In the genomic region with DNA sequence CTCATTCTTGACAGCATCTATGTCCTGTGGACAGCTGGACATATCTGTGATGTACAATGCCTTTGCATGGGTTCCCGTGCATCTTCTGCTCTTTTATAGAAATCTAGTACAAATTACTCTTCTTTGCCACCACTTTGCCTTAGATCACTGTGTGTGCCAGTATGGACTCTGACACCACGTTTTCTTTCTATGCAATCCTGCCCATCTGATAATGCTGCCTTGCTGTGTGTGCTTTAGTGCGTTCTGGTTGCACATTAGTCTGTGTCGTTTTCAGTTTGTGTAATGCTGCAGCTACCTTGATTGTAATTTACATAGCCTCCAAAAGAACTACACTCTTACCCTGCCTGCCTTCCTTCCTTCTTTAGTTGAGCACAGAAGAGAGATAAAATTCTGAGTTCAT, we compare ENCODE assay signal across 47 mouse cellular contexts. TPM values are rescaled to one million over a fixed set of nuclear protein-coding genes. Genes with fewer than 3 reads are reported as not detected.
"Had no signal": no experiment of that assay in that cellular context is flagged by ENCODE, and none has a peak within 500 bp of the region (broad histone marks: within the 10 kb centered on the region; RNA-seq: fewer than 3 reads in every experiment).

No protein-coding gene starts in this region.

- H3K9me3 ChIP-seq: limb, embryonic 10.5 days; limb, embryonic 12.5 days; limb, embryonic 13.5 days; limb, embryonic 15.5 days; liver, embryonic 12.5 days; liver, embryonic 13.5 days; liver, embryonic 15.5 days; lung, embryonic 15.5 days; megakaryocyte, embryonic 14.5 days; midbrain, embryonic 10.5 days; midbrain, embryonic 12.5 days; midbrain, embryonic 13.5 days; midbrain, embryonic 15.5 days; neural tube, embryonic 12.5 days had no signal

- DNase-seq: left cerebral cortex, postnatal 4 days; liver; liver, embryonic 13.5 days; lung, adult 18-20 months; lung, adult 2 months; lung, embryonic 14.5 days; lung, postnatal 10 days; lung, postnatal 14 days; lung, postnatal 36 days; lung, postnatal 4 days; midbrain, embryonic 14.5 days had no signal

- H3K4me3 ChIP-seq: left cerebral cortex, adult 2 months; limb, embryonic 10.5 days; limb, embryonic 12.5 days; limb, embryonic 13.5 days; limb, embryonic 15.5 days; liver, embryonic 12.5 days; liver, embryonic 13.5 days; liver, embryonic 15.5 days; lung, embryonic 15.5 days; megakaryocyte, embryonic 14.5 days; midbrain, embryonic 10.5 days; midbrain, embryonic 12.5 days; midbrain, embryonic 13.5 days; midbrain, embryonic 15.5 days; myocyte; neural tube, embryonic 12.5 days had no signal

- ATAC-seq: liver, embryonic 12.5 days; lung, postnatal 0 days; midbrain, embryonic 13.5 days; midbrain, embryonic 15.5 days; midbrain, embryonic 16.5 days had no signal

- H3K9ac ChIP-seq: limb, embryonic 12.5 days; limb, embryonic 13.5 days; limb, embryonic 15.5 days; liver, embryonic 12.5 days; liver, embryonic 13.5 days; liver, embryonic 14.5 days; liver, embryonic 15.5 days; lung, embryonic 14.5 days; lung, embryonic 15.5 days; midbrain, embryonic 12.5 days; midbrain, embryonic 13.5 days; midbrain, embryonic 15.5 days; neural tube, embryonic 12.5 days had no signal

- H3K27me3 ChIP-seq: limb, embryonic 12.5 days; limb, embryonic 13.5 days; limb, embryonic 15.5 days; liver, embryonic 12.5 days; liver, embryonic 13.5 days; liver, embryonic 15.5 days; lung, embryonic 15.5 days; megakaryocyte, embryonic 14.5 days; midbrain, embryonic 12.5 days; midbrain, embryonic 13.5 days; midbrain, embryonic 15.5 days; neural tube, embryonic 12.5 days had no signal

- H3K4me2 ChIP-seq: limb, embryonic 12.5 days; limb, embryonic 13.5 days; limb, embryonic 15.5 days; liver, embryonic 11.5 days; liver, embryonic 12.5 days; liver, embryonic 13.5 days; liver, embryonic 15.5 days; lung, embryonic 14.5 days; lung, embryonic 15.5 days; midbrain, embryonic 11.5 days; midbrain, embryonic 12.5 days; midbrain, embryonic 13.5 days; midbrain, embryonic 15.5 days; neural tube, embryonic 12.5 days had no signal

- H3K27ac ChIP-seq: left cerebral cortex, adult 2 months; limb, embryonic 10.5 days; limb, embryonic 12.5 days; limb, embryonic 13.5 days; limb, embryonic 15.5 days; liver, embryonic 12.5 days; liver, embryonic 13.5 days; liver, embryonic 14.5 days; liver, embryonic 15.5 days; lung, embryonic 15.5 days; macrophage; midbrain, embryonic 10.5 days; midbrain, embryonic 12.5 days; midbrain, embryonic 13.5 days; midbrain, embryonic 15.5 days; neural tube, embryonic 12.5 days had no signal

RNA-seq across cellular contexts. Expression of a gene that starts 6.3 kb away (rescaled TPM):
- total RNA-seq: left cerebral cortex, adult 2 months; left cerebral cortex, adult 8-10 months; left cerebral cortex, postnatal 10 days; left cerebral cortex, postnatal 14 days; left cerebral cortex, postnatal 25 days; left cerebral cortex, postnatal 36 days; left cerebral cortex, postnatal 4 days; megakaryocyte progenitor cell, adult 5-6 weeks; megakaryocyte, adult 5-6 weeks; megakaryocyte-erythroid progenitor cell, adult 5-6 weeks; midbrain, postnatal 0 days; monocyte, adult 5-6 weeks had no signal
- polyA plus RNA-seq: limb, embryonic 10.5 days; limb, embryonic 11.5 days; limb, embryonic 12.5 days; limb, embryonic 13.5 days; limb, embryonic 14.5 days; limb, embryonic 15.5 days; liver, embryonic 11.5 days; liver, embryonic 12.5 days; liver, embryonic 13.5 days; liver, embryonic 14.5 days; liver, embryonic 15.5 days; liver, embryonic 16.5 days; lung, adult 2 months; lung, embryonic 14.5 days; lung, embryonic 15.5 days; lung, embryonic 16.5 days; lung, postnatal 0 days; macrophage; midbrain, embryonic 10.5 days; midbrain, embryonic 11.5 days; midbrain, embryonic 12.5 days; midbrain, embryonic 13.5 days; midbrain, embryonic 14.5 days; midbrain, embryonic 15.5 days; midbrain, embryonic 16.5 days; midbrain, postnatal 0 days; myocyte; neural tube, embryonic 11.5 days; neural tube, embryonic 12.5 days had no signal

RNA-seq across cellular contexts. Expression of a gene that starts 52.0 kb away (rescaled TPM):
- total RNA-seq: left cerebral cortex, adult 2 months; left cerebral cortex, postnatal 10 days; left cerebral cortex, postnatal 14 days; left cerebral cortex, postnatal 25 days; left cerebral cortex, postnatal 36 days; left cerebral cortex, postnatal 4 days; megakaryocyte progenitor cell, adult 5-6 weeks; megakaryocyte, adult 5-6 weeks; megakaryocyte-erythroid progenitor cell, adult 5-6 weeks; midbrain, postnatal 0 days had no signal
- polyA plus RNA-seq: limb, embryonic 10.5 days; limb, embryonic 11.5 days; limb, embryonic 12.5 days; liver, embryonic 12.5 days; liver, embryonic 13.5 days; liver, embryonic 14.5 days; liver, embryonic 16.5 days; lung, adult 2 months; lung, embryonic 14.5 days; lung, embryonic 15.5 days; lung, embryonic 16.5 days; lung, postnatal 0 days; macrophage; midbrain, embryonic 10.5 days; midbrain, embryonic 12.5 days; myocyte; neural tube, embryonic 11.5 days had no signal
